Mouse (Mus musculus): Measurements from ENCODE around the gene Avpi1. TPM values are rescaled to one million over a fixed set of nuclear protein-coding genes. Genes with fewer than 3 reads are reported as not detected.

Avpi1 gene
- polyA plus RNA-seq, 1 experiment from 2014 or later, result 22.9 TPM

DNA sequence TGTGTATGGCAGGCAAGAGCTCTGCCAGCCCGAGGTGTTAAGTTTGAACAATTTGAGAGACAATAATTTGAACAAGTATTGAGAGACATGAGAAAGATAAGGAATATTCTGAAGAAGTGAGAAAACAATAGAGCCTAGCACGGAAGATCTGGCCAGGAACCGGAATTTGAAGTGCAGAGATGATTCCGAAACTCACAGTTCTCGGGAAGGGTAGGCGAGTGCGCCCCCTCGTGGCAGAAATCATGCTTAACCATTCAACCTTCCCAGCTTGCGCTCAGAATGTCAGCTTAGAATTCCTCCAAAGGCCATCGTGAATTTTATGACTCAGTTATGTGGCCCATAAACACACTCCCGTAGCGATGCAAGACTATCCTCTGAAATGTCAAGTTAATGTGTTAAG is 37.3 kb upstream of the Avpi1 start:
- no peak for ATAC-seq (replicated peaks; ENCODE audit: insufficient number of reproducible peaks, low FRiP score, low TSS enrichment, low read depth)
- Histone ChIP-seq H3K4me1 (ENCODE audit: control insufficient read depth, insufficient read depth, low read length) (no peaks in the 10 kb centered on the region), H3K4me3 (ENCODE audit: low read depth, low read length) (no peak overlapping the region), H3K9me3 (replicated peaks; ENCODE audit: control insufficient read depth, low read length) (no peaks in the 10 kb centered on the region), H3K36me3 (replicated peaks; ENCODE audit: control insufficient read depth, insufficient read depth, low read depth, low read length) (no peaks in the 10 kb centered on the region), H3K4me2 (ENCODE audit: low read depth, low read length) (peak overlapping the region; percentile 1; the same call in 1 of the 2 replicates), H3K27ac (replicated peaks; ENCODE audit: low read depth, low read length) (no peak overlapping the region), H3K27me3 (ENCODE audit: control insufficient read depth, insufficient read depth, low read length) (peaks cover 5% of the 10 kb centered on the region; the same call in 1 of the 2 replicates), H3K9ac (replicated peaks; ENCODE audit: low read length) (peak overlapping the region; percentile 51; the same call in 1 of the 2 replicates)
- WGBS, result 4% methylated on average over 12 of the region's 12 CpGs
- peak; percentile 92 for DNase-seq (ENCODE audit: low spot score)

DNA sequence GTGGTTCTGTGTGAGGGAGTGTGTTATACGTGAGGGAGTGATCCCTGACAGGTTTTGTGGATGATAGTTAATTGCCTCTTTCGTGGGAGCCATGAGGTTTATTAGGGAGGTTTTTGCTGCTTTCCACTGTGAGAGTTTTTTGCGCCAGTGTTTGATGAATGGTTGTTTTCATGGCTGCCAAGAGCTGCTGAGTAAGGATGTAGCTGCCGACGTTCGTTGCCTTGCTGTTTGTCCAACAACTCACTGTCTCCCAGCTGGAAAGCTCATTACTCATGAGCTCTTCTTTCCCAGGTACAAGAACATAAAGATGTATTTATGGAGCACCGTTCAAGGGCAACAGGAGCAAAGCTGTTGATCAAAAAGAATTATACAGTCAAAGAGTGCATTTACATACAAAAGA is 35.3 kb upstream of the Avpi1 start:
- Histone ChIP-seq H3K9me3 (replicated peaks; ENCODE audit: control insufficient read depth, low read length) (no peaks in the 10 kb centered on the region), H3K4me2 (ENCODE audit: low read depth, low read length) (no peak overlapping the region), H3K27me3 (ENCODE audit: control insufficient read depth, insufficient read depth, low read length) (peaks cover 5% of the 10 kb centered on the region; the same call in 1 of the 2 replicates), H3K4me1 (ENCODE audit: control insufficient read depth, insufficient read depth, low read length) (no peaks in the 10 kb centered on the region), H3K9ac (replicated peaks; ENCODE audit: low read length) (no peak overlapping the region), H3K36me3 (replicated peaks; ENCODE audit: control insufficient read depth, insufficient read depth, low read depth, low read length) (no peaks in the 10 kb centered on the region), H3K27ac (replicated peaks; ENCODE audit: low read depth, low read length) (no peak overlapping the region), H3K4me3 (ENCODE audit: low read depth, low read length) (no peak overlapping the region)
- DNase-seq (ENCODE audit: low spot score) (no peak), ATAC-seq (replicated peaks; ENCODE audit: insufficient number of reproducible peaks, low FRiP score, low TSS enrichment, low read depth) (no peak)
- 68% methylated on average over 7 of the region's 7 CpGs for WGBS

DNA sequence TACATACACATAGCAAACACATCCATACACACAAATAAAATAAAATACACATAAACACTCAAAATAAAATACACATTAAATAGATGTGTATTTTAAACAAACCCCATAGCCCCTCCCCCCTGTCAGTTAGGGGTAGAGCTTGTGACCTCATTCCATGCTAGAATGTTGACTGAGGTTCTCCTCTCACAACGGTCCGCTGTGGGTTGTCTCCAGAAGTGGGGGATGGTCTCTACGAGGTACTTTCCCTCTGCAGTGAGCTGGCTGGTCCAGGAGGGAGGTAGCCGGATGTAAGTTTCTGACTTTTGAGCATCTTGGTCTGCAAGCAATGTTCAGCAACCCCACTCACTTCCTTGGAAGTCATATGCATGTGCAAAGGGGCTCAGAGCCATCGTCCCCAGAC is 34.9 kb upstream of the Avpi1 start, which contains the start of gene Zfyve27:
Zfyve27 (plus strand) TSS at position 188 of the 400 bp plus-strand sequence.
- ATAC-seq (replicated peaks; ENCODE audit: insufficient number of reproducible peaks, low FRiP score, low TSS enrichment, low read depth), result no peak
- Histone ChIP-seq H3K36me3 (replicated peaks; ENCODE audit: control insufficient read depth, insufficient read depth, low read depth, low read length) (no peaks in the 10 kb centered on the region), H3K9me3 (replicated peaks; ENCODE audit: control insufficient read depth, low read length) (no peaks in the 10 kb centered on the region), H3K4me3 (ENCODE audit: low read depth, low read length) (no peak within 1 kb of the TSS), H3K9ac (replicated peaks; ENCODE audit: low read length) (no peak within 1 kb of the TSS), H3K4me2 (ENCODE audit: low read depth, low read length) (no peak within 1 kb of the TSS), H3K27me3 (ENCODE audit: control insufficient read depth, insufficient read depth, low read length) (peaks cover 3% of the 10 kb centered on the region; the same call in 1 of the 2 replicates), H3K4me1 (ENCODE audit: control insufficient read depth, insufficient read depth, low read length) (no peaks in the 10 kb centered on the region), H3K27ac (replicated peaks; ENCODE audit: low read depth, low read length) (no peak within 1 kb of the TSS)
- DNase-seq (ENCODE audit: low spot score), result no peak
- WGBS, result 77% methylated on average over 5 of the region's 5 CpGs

DNA sequence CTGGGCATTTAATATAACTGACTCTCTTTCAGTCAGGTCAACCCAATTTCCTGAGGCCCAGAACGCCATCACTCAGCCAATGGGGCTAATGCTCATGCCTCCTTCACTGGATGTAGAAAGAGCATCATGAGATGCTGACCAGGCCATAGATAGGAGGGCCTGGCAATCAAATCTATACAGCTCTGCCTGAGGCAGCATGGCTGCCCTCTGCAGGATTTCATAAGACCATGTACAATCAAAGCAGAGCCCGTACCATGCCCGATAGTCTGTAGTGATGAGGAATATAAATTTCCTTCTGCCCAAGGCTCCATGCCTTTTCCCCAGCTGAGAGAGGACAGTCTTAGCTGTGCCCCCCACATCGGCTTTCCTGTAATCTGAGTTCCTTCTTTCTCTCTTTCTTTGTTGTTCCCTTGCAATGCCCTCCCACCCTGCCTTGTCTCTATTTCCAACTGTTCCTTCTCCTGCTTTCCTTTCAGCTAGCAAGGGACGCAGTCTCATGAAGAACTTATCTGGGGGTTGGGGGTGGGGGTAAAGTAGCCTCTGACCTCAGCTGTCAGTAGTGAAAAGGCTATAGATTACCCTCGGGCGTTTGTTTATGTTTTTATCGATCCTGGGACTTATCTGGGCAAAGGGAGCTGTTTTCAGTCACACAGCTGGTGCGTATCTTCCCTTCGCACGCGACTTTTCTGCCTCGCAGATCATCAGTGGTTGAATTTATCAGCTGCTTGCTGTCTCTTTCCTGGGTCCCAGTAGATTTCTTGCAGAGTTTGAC is 29.6 kb upstream of the Avpi1 start:
- 45% methylated on average over 13 of the region's 13 CpGs for WGBS
- DNase-seq (ENCODE audit: low spot score) (no peak), ATAC-seq (replicated peaks; ENCODE audit: insufficient number of reproducible peaks, low FRiP score, low TSS enrichment, low read depth) (no peak)
- Histone ChIP-seq H3K36me3 (replicated peaks; ENCODE audit: control insufficient read depth, insufficient read depth, low read depth, low read length) (no peaks in the 10 kb centered on the region), H3K27me3 (ENCODE audit: control insufficient read depth, insufficient read depth, low read length) (no peaks in the 10 kb centered on the region), H3K4me1 (ENCODE audit: control insufficient read depth, insufficient read depth, low read length) (peaks cover 4% of the 10 kb centered on the region; the same call in 1 of the 2 replicates), H3K27ac (replicated peaks; ENCODE audit: low read depth, low read length) (no peak overlapping the region; the same call in 1 of the 2 replicates), H3K9me3 (replicated peaks; ENCODE audit: control insufficient read depth, low read length) (no peaks in the 10 kb centered on the region), H3K4me3 (ENCODE audit: low read depth, low read length) (no peak overlapping the region), H3K9ac (replicated peaks; ENCODE audit: low read length) (peak overlapping the region; percentile 13; the same call in 1 of the 2 replicates), H3K4me2 (ENCODE audit: low read depth, low read length) (no peak overlapping the region)

DNA sequence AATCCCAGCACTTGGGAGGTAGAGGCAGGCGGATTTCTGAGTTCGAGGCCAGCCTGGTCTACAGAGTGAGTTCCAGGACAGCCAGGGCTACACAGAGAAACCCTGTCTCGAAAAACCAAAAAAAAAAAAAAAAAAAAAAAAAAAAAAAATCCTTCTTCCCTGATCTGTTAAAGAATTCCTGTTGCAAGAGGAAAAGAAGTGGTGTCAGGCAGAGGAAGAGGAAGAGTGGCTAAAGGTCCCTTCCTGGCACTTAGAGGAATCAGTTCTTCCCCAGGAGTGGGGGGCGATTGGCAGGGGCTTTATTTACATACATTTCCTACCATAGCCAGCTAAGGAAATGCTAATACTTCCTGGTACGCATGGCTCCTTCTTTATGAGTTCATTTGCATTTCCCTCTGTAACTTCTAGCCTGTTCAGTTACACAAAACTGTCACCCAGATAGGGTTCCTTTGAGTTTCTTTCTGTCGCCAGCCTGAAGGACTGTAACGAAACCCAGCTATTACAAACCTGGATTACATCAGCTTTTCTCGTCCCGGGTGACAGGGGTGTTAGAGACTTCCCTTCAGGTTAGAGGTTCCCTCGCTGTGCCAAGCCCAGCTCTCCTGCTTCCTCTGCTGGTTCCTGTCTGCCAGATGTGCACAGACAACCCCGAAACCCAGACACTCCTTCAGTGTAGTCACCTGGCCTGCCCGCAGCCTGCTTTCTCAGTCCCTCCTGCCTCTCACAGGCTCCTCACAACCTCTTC is 28.8 kb upstream of the Avpi1 start:
- Histone ChIP-seq H3K9me3 (replicated peaks; ENCODE audit: control insufficient read depth, low read length) (no peaks in the 10 kb centered on the region), H3K4me2 (ENCODE audit: low read depth, low read length) (no peak overlapping the region), H3K4me1 (ENCODE audit: control insufficient read depth, insufficient read depth, low read length) (peaks cover 4% of the 10 kb centered on the region; the same call in 1 of the 2 replicates), H3K9ac (replicated peaks; ENCODE audit: low read length) (peak overlapping the region; percentile 13; the same call in 1 of the 2 replicates), H3K36me3 (replicated peaks; ENCODE audit: control insufficient read depth, insufficient read depth, low read depth, low read length) (no peaks in the 10 kb centered on the region), H3K27me3 (ENCODE audit: control insufficient read depth, insufficient read depth, low read length) (no peaks in the 10 kb centered on the region; the same call in 1 of the 2 replicates), H3K27ac (replicated peaks; ENCODE audit: low read depth, low read length) (no peak overlapping the region; the same call in 1 of the 2 replicates), H3K4me3 (ENCODE audit: low read depth, low read length) (no peak overlapping the region)
- ATAC-seq (replicated peaks; ENCODE audit: insufficient number of reproducible peaks, low FRiP score, low TSS enrichment, low read depth) (no peak), DNase-seq (ENCODE audit: low spot score) (no peak)
- 53% methylated on average over 12 of the region's 12 CpGs for WGBS

DNA sequence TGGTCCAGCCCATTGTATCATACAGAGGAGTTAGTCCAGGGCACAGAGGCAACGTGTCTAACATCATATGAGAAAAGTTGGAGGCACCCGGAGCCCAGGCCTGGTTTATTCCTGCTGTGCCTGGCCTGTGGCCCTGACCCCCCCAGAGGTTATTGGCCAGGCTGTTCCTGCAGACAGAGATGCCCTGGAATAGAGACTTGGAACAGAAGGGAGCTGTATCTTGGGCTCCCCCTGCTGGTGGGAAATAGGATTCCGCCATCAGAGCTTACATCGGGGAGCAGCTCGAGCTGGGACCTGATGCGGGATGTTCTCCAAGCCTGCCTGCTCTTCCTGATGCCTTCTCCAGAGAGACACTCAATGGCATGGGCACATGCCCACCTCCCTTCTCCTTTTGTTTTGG is 23.1 kb upstream of the Avpi1 start:
- Histone ChIP-seq H3K4me3 (ENCODE audit: low read depth, low read length) (no peak overlapping the region), H3K27ac (replicated peaks; ENCODE audit: low read depth, low read length) (no peak overlapping the region), H3K27me3 (ENCODE audit: control insufficient read depth, insufficient read depth, low read length) (no peaks in the 10 kb centered on the region; the same call in 1 of the 2 replicates), H3K9ac (replicated peaks; ENCODE audit: low read length) (no peak overlapping the region), H3K36me3 (replicated peaks; ENCODE audit: control insufficient read depth, insufficient read depth, low read depth, low read length) (no peaks in the 10 kb centered on the region), H3K4me1 (ENCODE audit: control insufficient read depth, insufficient read depth, low read length) (no peaks in the 10 kb centered on the region), H3K9me3 (replicated peaks; ENCODE audit: control insufficient read depth, low read length) (no peaks in the 10 kb centered on the region), H3K4me2 (ENCODE audit: low read depth, low read length) (no peak overlapping the region)
- ATAC-seq (replicated peaks; ENCODE audit: insufficient number of reproducible peaks, low FRiP score, low TSS enrichment, low read depth), result no peak
- WGBS, result 4% methylated on average over 6 of the region's 6 CpGs
- DNase-seq (ENCODE audit: low spot score), result peak; percentile 89

DNA sequence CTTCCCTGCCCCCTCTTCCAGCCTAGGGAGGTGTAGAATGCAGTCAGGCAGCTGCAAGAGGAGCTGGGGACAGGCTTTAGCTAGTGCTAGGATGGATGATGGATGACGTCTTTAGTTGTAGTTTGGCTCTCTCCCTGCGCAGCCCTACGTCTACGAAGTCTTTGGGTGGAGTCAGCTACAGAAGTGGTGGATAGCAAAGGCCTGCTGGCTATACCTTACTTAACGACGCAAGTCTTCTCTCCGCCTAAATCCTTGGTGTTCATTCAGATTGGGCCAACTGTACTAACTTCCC is 19.7 kb upstream of the Avpi1 start:
- Histone ChIP-seq H3K4me1 (ENCODE audit: control insufficient read depth, insufficient read depth, low read length) (no peaks in the 10 kb centered on the region), H3K4me3 (ENCODE audit: low read depth, low read length) (peak overlapping the region; percentile 64), H3K9ac (replicated peaks; ENCODE audit: low read length) (peak overlapping the region; percentile 77), H3K27ac (replicated peaks; ENCODE audit: low read depth, low read length) (no peak overlapping the region), H3K9me3 (replicated peaks; ENCODE audit: control insufficient read depth, low read length) (no peaks in the 10 kb centered on the region), H3K27me3 (ENCODE audit: control insufficient read depth, insufficient read depth, low read length) (no peaks in the 10 kb centered on the region; the same call in 1 of the 2 replicates), H3K36me3 (replicated peaks; ENCODE audit: control insufficient read depth, insufficient read depth, low read depth, low read length) (no peaks in the 10 kb centered on the region), H3K4me2 (ENCODE audit: low read depth, low read length) (peak overlapping the region; percentile 74)
- ATAC-seq (replicated peaks; ENCODE audit: insufficient number of reproducible peaks, low FRiP score, low TSS enrichment, low read depth), result 0 out of 2 replicates have a peak, but pooled peaks have one; percentile 11
- 13% methylated on average over 7 of the region's 7 CpGs for WGBS
- no peak for DNase-seq (ENCODE audit: low spot score)

Measured in embryonic facial prominence, embryonic 11.5 days (tissue).